Mouse (Mus musculus) adrenal gland, postnatal 4 days (tissue): ENCODE measurements around the gene Aire. TPM values are rescaled to one million over a fixed set of nuclear protein-coding genes. Genes with fewer than 3 reads are reported as not detected.

Source experiments
- DNase-seq, 2 experiments: peaks; one replicate each; pipeline ENCODE4 v3.0.0; 2021 to 2022; ENCODE audit warnings: low spot score in 2 of 2, mixed read lengths in 2 of 2
- total RNA-seq, 2 experiments: library from RNA; stranded (reverse); gene quantifications; 2 replicates each; pipeline ENCODE4 v1.2.3; 2021

Gene Aire
- total RNA-seq, 2 experiments from 2014 or later: not detected

DNA sequence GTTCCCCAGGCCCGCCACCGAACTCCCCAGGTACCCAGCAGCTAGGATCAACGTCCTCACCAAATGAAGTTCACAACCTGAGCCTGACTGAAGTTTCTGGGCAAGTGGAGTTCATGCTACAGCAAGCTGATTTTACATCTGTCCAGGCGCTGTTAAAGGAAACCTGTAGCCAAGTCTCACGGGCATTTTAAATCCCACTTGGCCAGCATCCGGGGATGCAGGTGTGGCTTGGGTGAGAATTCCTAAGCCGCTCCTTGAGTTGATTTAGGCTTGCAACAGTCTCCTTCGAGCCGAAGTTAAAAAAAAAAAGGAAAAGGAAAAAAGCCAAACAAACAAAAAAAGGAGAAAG, 33.5 kb downstream of the Aire start, which contains the start of gene Pfkl:
TSS of gene Pfkl (minus strand) at position 139 of the 349 bp plus-strand sequence.
- DNase-seq: no peak

DNA sequence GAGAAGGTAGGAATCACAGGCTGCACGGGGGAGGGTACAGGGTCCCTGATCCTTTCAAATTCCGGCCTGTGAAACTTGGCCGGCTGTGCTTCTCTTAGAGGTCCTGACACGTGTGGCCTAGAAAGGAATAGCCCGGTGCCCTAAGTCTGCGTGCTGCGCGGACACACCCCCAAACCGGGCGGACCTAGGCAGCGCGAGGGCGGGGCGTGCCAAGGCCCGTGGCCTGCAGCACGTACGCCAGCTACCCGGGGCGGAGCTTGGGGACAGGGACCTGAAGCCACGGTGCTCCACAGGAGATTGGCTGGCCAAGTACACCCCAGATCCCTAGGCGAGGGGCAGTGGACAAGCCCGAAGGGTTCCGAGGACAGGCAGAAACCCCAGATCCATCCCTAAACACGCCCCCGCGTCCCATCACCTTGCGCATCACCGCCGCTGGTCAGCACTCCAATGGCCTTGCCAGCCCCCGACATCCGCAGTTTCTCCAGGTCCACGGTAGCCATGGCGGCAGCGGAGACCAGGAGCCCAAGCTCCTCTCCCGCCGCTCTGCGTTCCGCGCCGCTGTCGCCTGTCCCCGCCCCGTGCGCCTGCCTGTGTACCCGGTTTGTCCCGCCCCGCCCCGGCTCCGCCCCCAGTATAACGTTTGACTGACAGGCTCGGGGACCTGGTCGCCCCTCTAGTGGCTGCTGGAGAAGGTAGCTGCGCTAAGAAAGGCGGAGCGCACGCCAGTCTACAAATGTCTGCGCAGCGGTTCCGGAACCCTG, 34.0 kb downstream of the Aire start:
- peak; percentile 92 to 97 for DNase-seq

- no peak for DNase-seq
Measured at GRCm38 (mm10) chr10:78008169-78008568, 35.2 kb downstream of the Aire start.

DNA sequence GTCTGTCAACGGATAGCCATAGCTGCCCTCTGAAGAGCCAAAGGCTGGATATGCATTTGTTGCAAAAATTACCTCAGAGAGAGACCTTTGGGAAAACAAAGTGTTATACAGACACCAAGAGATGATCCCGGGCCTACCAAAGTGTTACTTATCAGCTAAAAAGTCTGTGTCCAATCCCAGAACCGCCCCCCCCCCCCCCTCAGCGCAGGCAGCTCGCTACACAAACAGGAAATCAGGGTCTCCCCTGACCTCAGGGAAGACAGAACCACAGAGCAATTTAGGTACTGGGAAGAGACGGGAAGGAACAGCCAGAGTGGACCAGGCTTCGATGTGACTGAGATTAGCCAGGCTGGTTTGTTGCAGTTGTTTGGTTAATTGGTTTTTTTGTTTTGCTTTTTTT, 36.2 kb downstream of the Aire start:
- no peak for DNase-seq

DNA sequence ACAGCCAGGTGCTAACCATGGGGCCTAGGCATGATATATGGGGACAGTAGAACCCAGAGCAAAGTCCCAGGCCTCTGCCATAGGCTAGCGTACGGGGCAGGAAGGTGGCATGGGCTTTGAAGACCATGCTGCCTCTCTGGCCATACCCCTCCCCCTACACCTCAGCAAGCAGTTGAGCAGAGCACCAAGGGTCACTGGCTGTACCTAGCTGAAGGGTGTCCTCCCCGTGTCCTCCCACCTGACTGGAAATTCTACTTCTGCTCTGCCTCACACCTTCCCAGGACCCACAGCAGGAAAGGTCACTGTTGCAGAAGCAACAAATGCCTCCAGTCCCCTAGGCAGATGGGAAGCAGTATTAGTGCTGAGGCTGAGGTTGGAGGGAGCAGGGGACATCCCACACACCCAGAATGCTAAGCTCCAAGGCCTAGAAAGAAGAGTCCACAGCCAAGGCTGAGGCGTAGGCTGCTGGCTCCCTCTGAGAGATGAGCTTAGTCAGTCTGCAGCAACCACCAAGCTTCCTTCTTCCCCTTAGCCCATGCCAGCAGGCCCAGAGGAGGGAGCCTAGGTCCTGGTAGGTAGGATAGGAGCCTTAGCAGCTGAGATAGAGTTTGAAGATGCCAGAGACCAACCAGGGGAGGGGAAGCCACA, 37.5 kb downstream of the Aire start:
- DNase-seq: no peak

DNA sequence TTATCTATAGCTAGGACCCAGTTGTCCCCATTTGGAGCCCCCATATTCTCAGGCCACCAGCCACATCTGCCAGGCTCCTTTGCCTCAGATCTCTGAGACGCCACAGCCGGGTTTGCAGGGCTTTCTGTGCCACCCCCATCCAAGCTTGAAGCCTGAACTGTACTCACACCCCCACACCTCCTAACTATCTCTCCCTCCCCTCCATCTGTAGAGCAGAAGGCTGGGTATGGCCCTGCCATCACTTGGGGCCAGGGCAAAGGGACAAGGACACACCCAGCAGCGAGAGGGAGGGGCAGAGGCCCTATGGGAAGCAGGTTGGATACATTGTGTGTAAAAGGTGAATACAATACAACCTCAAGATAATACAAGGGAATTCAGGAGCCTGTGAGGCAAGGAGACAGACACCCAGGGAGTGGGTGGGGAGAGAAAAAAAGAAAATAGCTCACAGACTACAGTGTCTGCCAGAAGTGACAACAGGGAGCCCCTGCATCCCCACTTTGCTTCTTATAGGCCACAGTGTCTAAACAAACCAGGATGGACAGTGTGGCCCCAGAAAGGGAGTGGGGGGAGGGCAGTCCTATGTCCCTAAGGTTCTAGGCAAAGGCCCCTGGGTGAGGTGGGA, 38.8 kb downstream of the Aire start:
- DNase-seq: no peak

- DNase-seq: no peak
Measured at GRCm38 (mm10) chr10:78002316-78002715, 41.1 kb downstream of the Aire start.

DNA sequence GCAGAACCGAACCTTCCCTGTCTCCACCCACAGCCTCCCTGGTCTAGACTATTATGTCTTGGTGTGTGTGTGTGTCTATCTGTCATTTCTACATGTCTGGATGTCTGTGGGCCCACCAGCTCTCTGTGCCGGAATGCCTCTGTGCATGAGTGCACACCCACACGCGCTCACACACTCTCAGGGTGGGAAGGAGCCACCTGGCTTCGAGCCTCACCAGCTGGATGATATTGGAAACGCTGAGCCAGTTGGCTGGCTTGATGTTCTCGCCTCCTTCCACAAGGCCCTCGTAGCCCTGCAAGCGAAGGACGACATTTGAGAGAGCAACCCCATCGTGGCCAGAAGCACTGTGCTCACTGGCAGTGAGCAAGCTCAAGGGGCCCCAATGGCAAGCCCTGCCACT, 41.6 kb downstream of the Aire start:
- DNase-seq: no peak

DNA sequence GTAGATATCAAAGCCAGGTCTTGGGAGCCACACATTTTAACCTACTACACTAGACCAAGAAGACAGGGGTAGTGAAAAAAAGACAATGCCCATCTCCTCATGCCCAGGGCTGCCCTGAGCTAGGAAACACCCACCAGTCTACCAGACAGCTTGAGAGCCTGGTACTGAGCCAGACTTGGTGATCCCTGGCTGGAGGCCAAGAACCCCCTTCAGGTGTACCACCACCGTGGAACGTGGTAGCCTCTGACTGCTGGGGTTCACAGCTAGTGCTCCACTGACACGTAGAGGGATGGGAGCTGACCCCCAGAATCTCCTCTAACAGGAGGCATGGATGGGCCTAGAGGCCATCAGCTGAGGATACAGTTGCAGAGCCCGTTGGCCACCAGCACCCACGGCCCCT, 43.2 kb downstream of the Aire start:
- DNase-seq: no peak

- DNase-seq: no peak
Measured at GRCm38 (mm10) chr10:77995639-77996038, 47.8 kb downstream of the Aire start.

GRCm38 (mm10) chr10:77985775-77986174, 57.6 kb downstream of the Aire start:
- DNase-seq: no peak

GRCm38 (mm10) chr10:77984660-77985059, 58.8 kb downstream of the Aire start:
- peak in 1 of 2 experiments; percentile 32 for DNase-seq

Other genes starting within 250 kb of the Aire start
- gene Gm9639, start 248.5 kb downstream of the Aire start, total RNA-seq: not detected
- not detected for gene Gm19668, start 244.5 kb downstream of the Aire start, total RNA-seq
- gene Gm9507, start 231.8 kb downstream of the Aire start, total RNA-seq: not detected
- gene Gm2696, start 228.9 kb downstream of the Aire start, total RNA-seq: not detected
- gene Krtap10-4, start 216.5 kb downstream of the Aire start, total RNA-seq: not detected
- gene Krtap10-10, start 207.7 kb downstream of the Aire start, total RNA-seq: not detected
- gene Gm36176, start 196.8 kb downstream of the Aire start, total RNA-seq: not detected
- gene Gm10318, start 190.8 kb downstream of the Aire start, total RNA-seq: not detected
- not detected for gene Gm3285, start 181.6 kb downstream of the Aire start, total RNA-seq
- gene Lrrc3, start 141.1 kb downstream of the Aire start, total RNA-seq: 10 to 100 TPM in 1 of 2 experiments, 1 to 10 TPM in 1; 9.8 to 14.6 TPM
- 1 to 10 TPM; 4.1 to 4.3 TPM for gene Trpm2, start 73.0 kb downstream of the Aire start, total RNA-seq
- gene 1810043G02Rik, start 65.1 kb downstream of the Aire start, total RNA-seq: 10 to 100 TPM; 21.3 to 25.1 TPM
- 10 to 100 TPM; 85.6 to 87.2 TPM for gene Pfkl, start 33.5 kb downstream of the Aire start, total RNA-seq
- gene Dnmt3l, start 1.7 kb downstream of the Aire start, total RNA-seq: 1 to 10 TPM; 2.9 to 3.2 TPM
- gene Icosl, start 25.7 kb upstream of the Aire start, total RNA-seq: 10 to 100 TPM; 15.4 to 19.4 TPM
- 100 to 1,000 TPM; 150 to 164 TPM for gene D10Jhu81e, start 126.2 kb upstream of the Aire start, total RNA-seq
- gene Pwp2, start 141.5 kb upstream of the Aire start, total RNA-seq: 10 to 100 TPM; 17.8 to 18.5 TPM
- 10 to 100 TPM; 48.8 to 50.2 TPM for gene Trappc10, start 201.0 kb upstream of the Aire start, total RNA-seq